26 mouse cellular contexts compared by ENCODE assay signal in genomic region chr4:54714612-54715342, GRCm38 (mm10).
DNase-seq lines count a peak whose midpoint lies in the region; ATAC-seq and TF ChIP-seq lines count a peak whose summit lies in the region.
"Had no signal": no experiment of that assay in that cellular context is flagged by ENCODE, and none has a peak within 500 bp of the region (broad histone marks: within the 10 kb centered on the region; RNA-seq: fewer than 3 reads in every experiment).

No protein-coding gene starts in this region.

- no peak overlapping the region for H3K9ac ChIP-seq in MEL (ENCODE audit: control insufficient read depth, low read depth, low read length, poor library complexity, severe bottlenecking)
- H3K9ac ChIP-seq: forebrain, embryonic 15.5 days; hindbrain, embryonic 15.5 days; limb, embryonic 15.5 days; neural tube, embryonic 15.5 days; stomach, embryonic 15.5 days had no signal

- TF ChIP-seq POLR2A in MEL (IDR thresholded peaks at IDR 0.05; ENCODE audit: control insufficient read depth in 1 of 2, insufficient read depth in 1 of 2, low read depth in 1 of 2, low read length in 2 of 2, poor library complexity in 1 of 2): no peak

- 38% methylated on average over 9 of the region's 9 CpGs for WGBS in heart, embryonic 10.5 days

- peak; percentile 63 to 81 for ATAC-seq in hematopoietic stem cell, adult 5-6 weeks (replicated peaks in 1 of 2; ENCODE audit: insufficient read depth in 1 of 2, low FRiP score in 2 of 2, low TSS enrichment in 1 of 2, low read depth in 1 of 2, poor library complexity in 2 of 2, severe bottlenecking in 2 of 2)
- ATAC-seq in megakaryocyte-erythroid progenitor cell, adult 5-6 weeks (replicated peaks; ENCODE audit: low FRiP score, low TSS enrichment, poor library complexity, severe bottlenecking): peak; percentile 96
- ATAC-seq: activated CD4-positive, CD25-positive, alpha-beta regulatory T cell, adult 4 months; forebrain, embryonic 15.5 days had no signal

- no peak overlapping the region for H3K27ac ChIP-seq in heart, embryonic 10.5 days
- H3K27ac ChIP-seq in MEL (ENCODE audit: control insufficient read depth, low read depth, low read length): no peak overlapping the region
- H3K27ac ChIP-seq: embryonic facial prominence, embryonic 10.5 days; forebrain, embryonic 15.5 days; hindbrain, embryonic 15.5 days; limb, embryonic 15.5 days; neural tube, embryonic 15.5 days; stomach, embryonic 15.5 days had no signal

- peak; percentile 65 for DNase-seq in heart, adult 11 months
- no peak for DNase-seq in heart, embryonic 10.5 days (ENCODE audit: low spot score)
- DNase-seq in MEL (ENCODE audit: low read depth, low spot score): peak; percentile 32
- no peak for DNase-seq in layer of hippocampus, adult 18-20 months (ENCODE audit: low spot score in 2 of 2)
- DNase-seq in left cerebral cortex, postnatal 4 days: no peak
- DNase-seq: adrenal gland, adult 8-10 months; cerebellum, adult 2 months; cerebellum, postnatal 36 days; gastrocnemius, postnatal 14 days; heart, postnatal 4 days; kidney, adult 9 months; kidney, postnatal 25 days; lung, adult 18-20 months; lung, postnatal 10 days; right cerebral cortex, adult 18-20 months; right cerebral cortex, postnatal 4 days had no signal

- H3K4me3 ChIP-seq in heart, embryonic 10.5 days: no peak overlapping the region
- H3K4me3 ChIP-seq in MEL (ENCODE audit: control insufficient read depth in 1 of 2, insufficient read depth in 1 of 2, low read depth in 2 of 2, low read length in 2 of 2): no peak overlapping the region
- H3K4me3 ChIP-seq: embryonic facial prominence, embryonic 10.5 days; forebrain, embryonic 15.5 days; hindbrain, embryonic 15.5 days; limb, embryonic 15.5 days; neural tube, embryonic 15.5 days; stomach, embryonic 15.5 days had no signal

- TF ChIP-seq RAD21 in MEL (IDR thresholded peaks at IDR 0.05; ENCODE audit: low read depth, low read length): no peak

- TF ChIP-seq CTCF in MEL (IDR thresholded peaks at IDR 0.05 in 2 of 3, conservative IDR thresholded peaks at IDR 0.05 in 1 of 3; ENCODE audit: control insufficient read depth in 1 of 3, insufficient read depth in 1 of 3, low read depth in 2 of 3, low read length in 3 of 3, poor library complexity in 1 of 3, severe bottlenecking in 1 of 3): no peak

- H3K9me3 ChIP-seq in heart, embryonic 10.5 days: no peaks in the 10 kb centered on the region
- no peaks in the 10 kb centered on the region for H3K9me3 ChIP-seq in MEL (replicated peaks; ENCODE audit: insufficient read depth, low read length)
- H3K9me3 ChIP-seq: embryonic facial prominence, embryonic 10.5 days; forebrain, embryonic 15.5 days; hindbrain, embryonic 15.5 days; limb, embryonic 15.5 days; neural tube, embryonic 15.5 days; stomach, embryonic 15.5 days had no signal

- TF ChIP-seq EP300 in MEL (IDR thresholded peaks at IDR 0.05; ENCODE audit: low read depth in 1 of 2, low read length in 2 of 2): peak in 1 of 2 experiments; percentile 27; a peak in 1 of 4 replicates

- no peaks in the 10 kb centered on the region for H3K79me2 ChIP-seq in MEL (ENCODE audit: control insufficient read depth, insufficient read depth, low read length, poor library complexity)

- H3K27me3 ChIP-seq in heart, embryonic 10.5 days (ENCODE audit: insufficient read depth, poor library complexity, severe bottlenecking): no peaks in the 10 kb centered on the region
- H3K27me3 ChIP-seq in MEL (ENCODE audit: control insufficient read depth in 1 of 2, insufficient read depth in 2 of 2, low read length in 2 of 2): no peaks in the 10 kb centered on the region
- H3K27me3 ChIP-seq: forebrain, embryonic 15.5 days; hindbrain, embryonic 15.5 days; limb, embryonic 15.5 days; neural tube, embryonic 15.5 days; stomach, embryonic 15.5 days had no signal

- intact Hi-C loops in left cerebral cortex, postnatal 4 days (cut with DNase I): no loop called here

- H3K36me3 ChIP-seq in heart, embryonic 10.5 days: no peaks in the 10 kb centered on the region
- no peaks in the 10 kb centered on the region for H3K36me3 ChIP-seq in MEL (ENCODE audit: control insufficient read depth in 1 of 2, insufficient read depth in 2 of 2, low read length in 2 of 2)
- H3K36me3 ChIP-seq: embryonic facial prominence, embryonic 10.5 days; forebrain, embryonic 15.5 days; G1E; hindbrain, embryonic 15.5 days; limb, embryonic 15.5 days; neural tube, embryonic 15.5 days; stomach, embryonic 15.5 days had no signal

- H3K4me1 ChIP-seq in heart, embryonic 10.5 days: peaks cover 7% of the 10 kb centered on the region
- H3K4me1 ChIP-seq in MEL (ENCODE audit: control insufficient read depth in 1 of 2, insufficient read depth in 2 of 2, low read length in 2 of 2): no peaks in the 10 kb centered on the region
- H3K4me1 ChIP-seq: forebrain, embryonic 15.5 days; hindbrain, embryonic 15.5 days; neural tube, embryonic 15.5 days; stomach, embryonic 15.5 days had no signal

TF ChIP-seq in MEL, 35 proteins besides CTCF, POLR2A, EP300 and RAD21:
- TF ChIP-seq USF2 (IDR thresholded peaks at IDR 0.05; ENCODE audit: borderline replicate concordance in 1 of 2, insufficient read depth in 1 of 2, low read depth in 1 of 2, low read length in 2 of 2) (no peak), JUND (IDR thresholded peaks at IDR 0.05; ENCODE audit: low read depth, low read length) (no peak), NELFE (IDR thresholded peaks at IDR 0.05; ENCODE audit: low read depth, low read length) (no peak), TAL1 (IDR thresholded peaks at IDR 0.05; ENCODE audit: low read length) (no peak), MYB (IDR thresholded peaks at IDR 0.05; ENCODE audit: low read depth, low read length) (no peak), MAZ (IDR thresholded peaks at IDR 0.05; ENCODE audit: low read depth, low read length) (no peak), E2F4 (IDR thresholded peaks at IDR 0.05; ENCODE audit: borderline replicate concordance, low read depth, low read length) (no peak), RCOR1 (IDR thresholded peaks at IDR 0.05; ENCODE audit: low read depth, low read length) (no peak), SIN3A (IDR thresholded peaks at IDR 0.05; ENCODE audit: low read length) (no peak), CHD1 (IDR thresholded peaks at IDR 0.05; ENCODE audit: low read depth, low read length) (no peak), GABPA (IDR thresholded peaks at IDR 0.05; ENCODE audit: low read depth, low read length) (no peak), MXI1 (IDR thresholded peaks at IDR 0.05; ENCODE audit: low read depth, low read length) (no peak), CHD2 (IDR thresholded peaks at IDR 0.05; ENCODE audit: low read length) (no peak), TCF12 (IDR thresholded peaks at IDR 0.05; ENCODE audit: low read depth, low read length) (no peak), SMC3 (IDR thresholded peaks at IDR 0.05; ENCODE audit: low read depth, low read length) (no peak)

Comparison
In these comparisons a context has a peak if more than half of its experiments do, and no peak if none do; other contexts are left out.
1. DNase-seq: peak in heart, adult 11 months (single experiment) and MEL (single experiment); none in heart, embryonic 10.5 days (single experiment), layer of hippocampus, adult 18-20 months (0 of 2) and left cerebral cortex, postnatal 4 days (single experiment).